Mouse (Mus musculus) frontal cortex, adult (tissue): ENCODE measurements around the gene Slc39a11.

Experiments used
- ATAC-seq: cut with Nextera tagmentation; 2 replicates; pipeline ENCODE4 v1.9.2; 2017; ENCODE audit warnings: mild to moderate bottlenecking, moderate library complexity, mixed read lengths; ENCODE audit not compliant: low TSS enrichment

The Slc39a11 gene

DNA sequence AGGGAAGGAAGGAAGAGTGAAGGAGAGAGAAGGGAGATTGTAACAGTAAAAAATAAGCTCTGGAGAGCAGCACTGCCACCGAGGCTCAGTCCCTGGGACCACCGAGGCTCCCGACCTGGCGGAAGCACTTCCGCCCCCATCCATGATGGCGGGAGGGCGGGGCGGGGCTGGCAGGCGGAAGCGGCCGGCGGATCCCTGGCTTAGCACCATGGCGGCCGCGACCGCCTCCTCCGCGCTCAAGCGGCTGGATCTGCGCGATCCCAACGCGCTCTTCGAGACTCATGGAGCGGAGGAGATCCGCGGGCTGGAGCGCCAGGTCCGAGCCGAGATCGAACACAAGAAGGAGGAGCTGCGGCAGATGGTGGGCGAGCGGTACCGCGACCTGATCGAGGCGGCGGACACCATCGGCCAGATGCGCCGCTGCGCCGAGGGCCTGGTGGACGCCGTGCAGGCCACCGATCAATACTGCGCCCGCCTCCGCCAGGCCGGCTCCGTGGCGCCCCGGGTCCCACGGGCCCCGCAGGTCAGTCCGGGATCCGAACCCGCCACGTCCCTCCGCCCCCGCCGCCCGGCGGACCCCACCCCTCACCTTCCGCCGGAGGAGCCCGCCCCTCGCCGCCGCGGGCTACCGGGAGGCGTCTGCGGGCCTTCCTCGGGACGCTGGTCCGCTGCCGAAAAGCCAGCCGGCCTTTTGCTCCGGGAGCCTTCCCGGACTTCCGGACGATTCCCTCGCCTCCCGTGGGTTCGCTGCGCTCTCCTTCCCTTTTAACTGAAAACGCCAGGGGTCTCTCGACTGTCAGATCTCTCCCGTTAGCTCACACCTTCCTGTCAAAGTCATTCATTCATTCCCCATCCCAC, at the start of gene Slc39a11:
Gene Slc39a11, minus strand, starts transcription at position 727 of the 858 bp plus-strand sequence.
- ATAC-seq = peak; percentile 66

- no peak for ATAC-seq
These were observed 49.8 kb upstream of the Slc39a11 start for GRCm38 (mm10) chr11:113699643-113700042.

DNA sequence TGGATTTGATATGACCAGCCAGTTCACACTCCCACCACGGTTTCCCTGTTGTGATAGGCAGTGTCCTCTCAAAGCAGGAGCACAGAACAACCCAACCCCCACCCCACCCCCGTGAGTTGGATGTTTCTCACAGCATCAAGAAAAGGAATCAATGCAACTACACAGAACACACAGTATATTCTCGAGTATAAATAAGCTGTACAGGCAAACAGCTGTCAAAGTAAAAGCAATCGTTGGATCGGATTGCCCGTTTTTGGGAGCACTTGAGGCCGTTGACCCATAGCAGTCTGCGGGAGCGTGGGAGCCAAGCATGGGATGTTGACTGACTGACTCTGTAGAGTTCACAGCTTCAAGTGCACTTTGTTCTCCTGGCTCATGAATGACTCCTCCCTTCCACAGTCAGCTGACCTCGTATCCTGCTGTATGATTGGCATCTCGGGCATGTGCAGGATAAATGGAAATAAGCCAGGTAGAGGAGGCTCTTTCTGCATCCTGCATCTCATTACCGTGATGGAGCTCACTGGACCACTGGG, 48.2 kb upstream of the Slc39a11 start:
- ATAC-seq = peak; percentile 41; the same call in 1 of the 2 replicates

DNA sequence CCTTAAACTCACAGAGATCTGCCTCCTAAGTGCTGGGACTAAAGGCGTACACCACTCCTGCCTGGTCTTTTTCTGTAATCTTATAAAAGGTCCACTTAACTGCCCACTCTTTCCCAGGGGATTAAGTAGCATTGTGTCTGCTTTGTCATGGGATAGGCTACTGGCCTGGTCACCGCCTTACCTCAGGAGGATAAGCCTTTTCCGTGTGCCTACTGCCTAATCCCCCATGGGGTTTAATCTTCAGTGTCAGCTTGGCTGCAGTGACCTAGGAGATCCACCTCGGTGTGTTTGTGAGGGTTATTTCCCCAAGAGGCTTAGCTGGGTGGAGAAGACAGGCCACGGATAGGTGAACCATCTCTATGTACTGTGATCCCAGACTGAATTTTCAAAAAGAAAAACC, 47.7 kb upstream of the Slc39a11 start:
- ATAC-seq = no peak

DNA sequence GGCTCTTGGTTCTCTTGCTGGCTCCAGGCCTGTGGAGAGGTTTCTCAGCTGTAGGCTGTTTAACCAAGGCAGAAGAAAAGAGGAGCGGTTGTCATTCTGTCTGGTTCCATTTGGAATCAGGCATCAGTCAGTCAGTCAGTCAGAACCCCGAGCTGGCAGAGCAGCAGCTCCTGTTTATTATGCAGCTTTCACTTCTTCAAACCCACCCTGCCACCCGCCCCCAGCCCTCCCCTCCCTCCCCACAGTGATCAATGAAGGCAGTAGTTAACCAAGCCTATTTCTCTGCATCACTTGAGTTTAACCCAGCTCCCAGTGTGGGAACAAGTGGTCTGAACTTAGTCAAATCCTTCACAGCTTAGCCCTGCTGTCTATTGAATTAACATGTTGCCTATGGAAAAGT, 42.0 kb upstream of the Slc39a11 start:
- ATAC-seq = no peak

DNA sequence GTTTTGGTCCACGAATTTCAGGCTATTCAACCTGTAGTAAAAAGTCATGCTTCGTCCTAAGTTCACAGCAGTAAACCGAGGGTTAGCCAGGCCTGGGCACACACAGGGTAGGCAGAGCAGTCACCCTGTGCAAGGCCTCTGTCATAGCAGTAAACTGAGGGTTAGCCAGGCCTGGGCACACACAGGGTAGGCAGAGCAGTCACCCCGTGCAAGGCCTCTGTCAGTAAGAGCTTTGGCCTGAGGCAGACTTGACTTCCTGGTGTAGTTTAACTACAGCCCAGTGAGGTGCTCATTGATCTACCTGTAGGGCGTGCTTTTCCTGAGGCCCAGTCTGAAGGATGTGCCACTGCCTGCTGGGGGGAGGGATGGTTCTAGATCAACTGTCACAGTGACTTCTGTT, 41.4 kb upstream of the Slc39a11 start:
- no peak for ATAC-seq

GRCm38 (mm10) chr11:113690506-113690905, 40.6 kb upstream of the Slc39a11 start:
- peak; percentile 85 for ATAC-seq

DNA sequence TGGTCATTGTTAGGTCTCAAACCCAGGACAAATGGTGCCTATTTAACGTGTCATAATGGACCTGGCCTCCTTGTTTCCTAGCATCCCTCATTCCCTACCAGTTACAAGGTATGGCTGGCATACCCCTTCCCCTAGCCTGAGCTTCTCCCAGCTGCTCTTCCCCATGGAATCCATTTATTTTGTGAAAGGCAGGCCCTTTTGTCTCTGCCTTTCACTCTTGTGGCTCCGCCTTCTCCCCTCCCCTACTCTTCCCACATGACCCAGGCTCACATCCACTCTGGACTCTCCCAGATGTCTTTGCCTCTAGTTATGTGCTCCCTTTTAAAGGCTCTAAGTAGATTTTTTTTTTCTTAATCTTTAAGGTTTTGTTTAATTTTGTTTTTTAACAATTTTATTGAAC, 37.2 kb upstream of the Slc39a11 start:
- ATAC-seq = no peak

DNA sequence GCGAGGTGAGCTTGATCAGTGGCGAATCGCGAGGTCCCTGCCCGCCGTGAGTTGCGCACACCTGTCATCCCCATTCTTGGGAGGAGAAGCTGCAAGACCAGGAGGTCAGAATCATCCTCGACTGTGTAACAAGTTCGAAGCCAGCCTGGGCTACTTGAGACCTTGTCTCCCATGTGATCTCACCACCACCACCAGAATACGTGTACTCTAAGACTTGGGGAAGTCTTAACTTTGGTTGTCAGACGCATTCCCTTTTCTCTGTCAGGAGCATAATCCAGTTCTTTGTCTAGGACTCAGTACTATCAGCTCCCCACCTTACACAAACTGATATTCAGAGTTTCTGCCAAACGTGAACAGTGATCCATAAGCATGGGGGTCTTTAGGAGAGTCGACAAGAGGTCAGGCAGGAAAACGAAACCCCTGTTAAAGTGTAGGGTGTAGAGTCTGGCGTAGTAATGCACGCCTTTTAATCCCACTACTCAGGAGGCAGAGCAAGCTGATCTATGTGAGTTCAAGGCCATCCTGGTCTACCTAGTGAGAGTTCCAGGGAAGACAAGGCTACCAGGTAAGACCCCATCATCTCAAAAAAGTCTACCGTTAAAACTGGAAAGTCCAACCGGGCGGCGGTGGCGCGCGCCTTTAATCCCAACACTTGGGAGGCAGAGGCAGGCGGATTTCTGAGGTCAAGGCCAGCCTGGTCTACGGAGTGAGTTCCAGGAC, 35.0 kb upstream of the Slc39a11 start:
- no peak for ATAC-seq

- ATAC-seq = peak; percentile 92
These were observed 34.3 kb upstream of the Slc39a11 start, which contains the start of the genes Fam104a and D11Wsu47e for GRCm38 (mm10) chr11:113683957-113684706. TSS of gene Fam104a (minus strand) at chr11:113684155. TSS of gene D11Wsu47e (plus strand) at chr11:113684412.

DNA sequence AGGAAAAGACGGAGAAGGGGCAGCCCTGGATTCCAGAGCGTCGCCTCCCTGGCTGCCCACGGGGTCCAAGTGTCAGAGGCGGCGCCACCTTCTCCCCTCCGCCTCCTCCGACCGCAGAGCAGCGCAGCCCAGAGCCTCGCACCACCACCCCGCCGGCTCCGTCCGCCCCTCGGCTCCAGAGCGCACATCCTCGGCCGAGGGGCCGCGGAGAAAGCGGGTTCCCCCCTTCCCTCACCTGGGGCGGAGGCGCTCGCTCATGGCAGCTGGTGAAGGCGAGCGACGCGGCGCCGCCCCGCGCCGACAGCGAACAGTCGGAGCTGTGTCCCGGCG, 33.7 kb upstream of the Slc39a11 start:
- ATAC-seq = peak; percentile 56

- ATAC-seq = peak; percentile 11; the same call in 1 of the 2 replicates
These were observed 33.2 kb upstream of the Slc39a11 start for GRCm38 (mm10) chr11:113682897-113683626.

DNA sequence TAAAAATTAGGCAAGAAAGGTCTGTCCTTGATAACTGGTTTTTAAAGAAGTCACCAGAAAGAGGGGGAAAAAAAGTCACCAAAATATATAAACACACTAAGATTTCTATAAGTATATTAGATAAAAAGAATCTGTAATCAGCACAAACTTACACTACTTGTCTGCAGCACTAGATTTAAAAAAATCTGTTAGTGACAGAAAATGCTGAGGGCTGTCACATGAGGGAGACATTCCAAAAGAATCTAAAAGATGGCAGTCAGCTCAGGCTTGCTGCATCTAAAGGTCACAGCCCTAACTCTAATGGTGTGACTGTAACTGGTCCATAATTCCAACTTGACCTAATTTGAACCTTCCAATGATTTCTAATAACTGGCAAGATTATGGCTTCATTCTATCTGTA, 32.1 kb upstream of the Slc39a11 start:
- ATAC-seq = no peak

DNA sequence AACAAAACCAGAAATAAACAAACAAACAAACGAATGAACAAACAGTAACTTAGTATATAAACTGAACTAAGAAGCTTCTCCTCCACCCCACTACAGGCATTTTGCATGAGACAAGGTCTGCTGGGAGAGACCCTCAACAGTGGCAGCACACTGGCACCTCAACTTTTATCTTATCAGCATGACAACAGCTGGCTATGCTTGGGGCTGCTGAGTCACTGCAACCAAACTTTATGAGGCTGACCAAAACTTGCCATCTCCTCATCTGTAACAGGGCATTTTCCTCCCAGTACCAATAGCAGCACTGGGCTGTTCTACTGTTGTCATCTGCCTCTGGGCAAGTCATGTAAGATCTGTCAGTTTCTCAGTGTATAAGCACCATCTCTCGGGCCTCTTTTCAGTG, 31.1 kb upstream of the Slc39a11 start:
- ATAC-seq = no peak

- ATAC-seq = peak; percentile 68
These were observed 28.5 kb upstream of the Slc39a11 start for GRCm38 (mm10) chr11:113678373-113678772.

- no peak for ATAC-seq
These were observed 27.5 kb upstream of the Slc39a11 start for GRCm38 (mm10) chr11:113677378-113677777.

- no peak for ATAC-seq
These were observed 27.0 kb upstream of the Slc39a11 start for GRCm38 (mm10) chr11:113676847-113677246.

GRCm38 (mm10) chr11:113674595-113674994, 24.7 kb upstream of the Slc39a11 start:
- ATAC-seq = no peak

DNA sequence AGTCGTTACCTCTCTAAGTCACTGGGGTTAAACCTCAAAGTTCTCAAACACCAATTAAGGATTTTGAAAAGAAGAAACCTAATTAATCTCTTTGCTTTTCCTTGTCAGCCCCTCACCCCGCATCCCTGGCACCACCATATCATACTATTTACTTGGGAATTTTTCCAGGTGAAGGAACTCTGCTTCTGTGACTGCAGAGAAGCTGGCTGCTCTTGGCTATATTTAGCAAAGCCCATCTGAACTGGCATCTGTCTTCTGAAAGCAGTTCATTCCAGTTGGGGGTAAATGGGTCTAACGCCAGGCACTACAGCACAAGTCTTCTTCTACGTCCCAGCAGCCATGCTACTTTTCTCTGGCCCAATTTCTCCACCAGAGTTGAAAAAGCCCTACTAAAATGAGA, 23.7 kb upstream of the Slc39a11 start:
- ATAC-seq = peak; percentile 42; the same call in 1 of the 2 replicates

DNA sequence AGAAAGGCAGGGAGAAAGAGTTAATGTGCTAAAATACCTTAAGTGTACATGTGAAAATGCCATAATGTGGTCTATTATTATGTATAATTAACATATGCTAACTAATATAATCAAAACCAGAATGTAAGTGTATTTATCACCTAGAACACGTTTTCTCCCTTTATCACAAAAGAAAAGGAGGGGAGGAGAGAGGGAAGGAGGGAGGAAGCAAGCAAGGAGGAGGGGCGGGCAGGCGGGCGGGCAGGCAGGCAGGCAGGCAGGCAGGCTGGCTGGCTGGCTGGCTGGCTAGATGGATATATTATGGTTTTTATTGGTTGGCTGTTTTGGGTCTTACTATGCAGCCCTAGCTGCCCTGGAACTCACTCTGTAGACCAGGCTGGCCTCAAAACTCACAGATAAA, 19.8 kb upstream of the Slc39a11 start:
- no peak for ATAC-seq

GRCm38 (mm10) chr11:113668857-113669256, 19.0 kb upstream of the Slc39a11 start:
- ATAC-seq = peak; percentile 83
